Mouse (Mus musculus): ENCODE measurements at regions not wholly inside any gene's neighbourhood (a gene's known extent, or its start where the extent isn't known, plus 50 kb on each side); places are given as distances from the start of the nearest gene placed in this dataset.

- in situ Hi-C loops (cut with MboI; ENCODE audit: unreplicated experiment in 2 of 2) = loop anchor here in 1 of 2 experiments (25.0 kb wide), 2 partner anchors 1095 to 1570 kb away; partner anchors contain the start of genes Arl5a and Rbm43
Measured at GRCm38 (mm10) chr2:50841881-50842280, 307.0 kb downstream of the Rnd3 start.

- in situ Hi-C loops (cut with MboI; ENCODE audit: unreplicated experiment in 2 of 2) = loop anchor here in 1 of 2 experiments (25.0 kb wide), 2 partner anchors 1102 to 1577 kb away; partner anchors contain the start of genes Arl5a and Rbm43
Measured at GRCm38 (mm10) chr2:50835511-50836320, 313.2 kb downstream of the Rnd3 start.

DNA sequence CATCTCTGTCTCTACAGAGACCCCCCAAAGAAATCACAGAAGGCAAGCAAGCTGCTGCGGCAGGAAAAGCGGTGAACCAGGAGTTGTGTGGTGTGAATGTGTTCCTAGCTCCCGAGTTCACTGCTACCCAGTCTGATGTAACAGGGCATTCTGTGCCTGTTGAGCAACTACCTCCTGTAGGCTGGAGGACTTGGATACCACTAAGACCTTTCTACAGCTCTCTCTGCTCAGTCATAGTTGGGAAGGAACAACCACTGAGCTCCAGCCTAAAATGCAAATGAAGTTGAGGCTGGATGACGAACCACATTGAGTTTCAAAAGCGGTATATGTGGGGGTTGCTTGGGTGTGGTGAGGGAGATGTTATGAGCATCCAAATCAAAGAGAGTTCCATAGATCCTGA, 315.1 kb downstream of the Rnd3 start:
- in situ Hi-C loops (cut with MboI; ENCODE audit: unreplicated experiment in 2 of 2) = loop anchor here in 1 of 2 experiments (25.0 kb wide), 2 partner anchors 1104 to 1579 kb away; partner anchors contain the start of genes Arl5a and Rbm43

DNA sequence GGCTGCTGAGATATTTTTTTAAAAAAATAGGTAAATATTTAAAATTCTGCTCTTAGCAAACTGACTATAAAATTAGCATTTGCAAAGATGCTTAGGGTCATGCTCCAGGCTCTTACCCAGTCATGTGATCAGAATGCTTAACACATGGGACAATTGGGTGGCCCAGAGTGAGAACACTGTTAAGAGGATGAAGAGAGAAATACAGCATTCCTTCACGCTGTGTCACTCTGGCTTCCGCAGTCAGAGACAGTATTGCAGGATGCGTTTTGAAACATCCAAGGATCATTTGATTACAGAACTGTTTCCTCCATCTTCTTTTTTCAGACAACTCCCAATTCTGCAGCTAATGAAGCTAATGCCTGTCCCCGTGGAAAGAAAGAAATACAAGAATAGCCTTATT, 316.4 kb downstream of the Rnd3 start:
- in situ Hi-C loops (cut with MboI; ENCODE audit: unreplicated experiment in 2 of 2) = loop anchor here in 1 of 2 experiments (25.0 kb wide), 2 partner anchors 1105 to 1580 kb away; partner anchors contain the start of genes Arl5a and Rbm43

- in situ Hi-C loops (cut with MboI; ENCODE audit: unreplicated experiment in 2 of 2) = loop anchor here in 1 of 2 experiments (25.0 kb wide), 2 partner anchors 1107 to 1582 kb away; partner anchors contain the start of genes Arl5a and Rbm43
Measured at GRCm38 (mm10) chr2:50830056-50830720, 318.7 kb downstream of the Rnd3 start.

- in situ Hi-C loops (cut with MboI; ENCODE audit: unreplicated experiment in 2 of 2) = loop anchor here in 1 of 2 experiments (25.0 kb wide), 2 partner anchors 1110 to 1585 kb away; partner anchors contain the start of genes Arl5a and Rbm43
Measured at GRCm38 (mm10) chr2:50827097-50827496, 321.8 kb downstream of the Rnd3 start.

DNA sequence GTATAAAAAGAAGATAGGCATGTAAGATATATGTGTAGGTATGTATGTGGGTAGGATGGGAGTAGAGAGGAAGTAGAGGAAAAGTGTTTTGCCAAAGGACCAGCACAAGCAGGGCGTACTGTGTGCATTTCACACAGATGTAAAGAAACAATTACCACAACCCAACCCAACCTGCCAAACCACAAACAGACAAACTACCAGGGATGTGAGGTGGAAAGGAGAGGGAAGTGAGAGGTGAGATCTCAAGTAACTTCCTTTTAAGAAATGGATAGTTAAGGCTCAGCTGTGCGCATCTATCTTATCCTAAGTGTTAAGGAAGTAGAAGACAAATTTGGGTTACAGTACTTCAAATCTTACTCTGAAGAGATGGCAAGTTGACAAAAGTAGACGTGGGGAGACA, 322.4 kb downstream of the Rnd3 start:
- in situ Hi-C loops (cut with MboI; ENCODE audit: unreplicated experiment in 2 of 2) = loop anchor here in 1 of 2 experiments (25.0 kb wide), 2 partner anchors 1111 to 1586 kb away; partner anchors contain the start of genes Arl5a and Rbm43

DNA sequence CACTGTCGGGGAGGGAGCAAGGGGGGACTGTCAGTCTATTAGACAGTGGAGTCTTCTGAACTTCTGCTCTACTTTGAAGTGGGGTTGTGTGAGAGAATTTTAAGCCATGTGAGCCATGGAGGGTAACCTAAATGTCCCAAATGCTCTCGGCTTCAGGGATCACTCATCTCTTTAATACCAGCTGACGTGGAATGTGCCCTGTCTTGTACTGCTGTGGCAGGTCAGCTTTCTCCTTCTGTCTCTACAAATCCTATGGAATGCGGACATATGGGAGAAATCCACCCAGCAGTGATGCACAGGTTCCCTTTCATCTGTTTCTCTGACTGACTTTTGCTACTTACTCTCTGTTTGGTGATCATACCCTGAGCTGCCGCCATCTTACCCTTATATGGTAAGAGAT, 323.3 kb downstream of the Rnd3 start:
- in situ Hi-C loops (cut with MboI; ENCODE audit: unreplicated experiment in 2 of 2) = loop anchor here in 1 of 2 experiments (25.0 kb wide), 2 partner anchors 1112 to 1587 kb away; partner anchors contain the start of genes Arl5a and Rbm43

GRCm38 (mm10) chr2:50824782-50825181, 324.1 kb downstream of the Rnd3 start:
- in situ Hi-C loops (cut with MboI; ENCODE audit: unreplicated experiment in 2 of 2) = loop anchor here in 1 of 2 experiments (25.0 kb wide), 2 partner anchors 1113 to 1588 kb away; partner anchors contain the start of genes Arl5a and Rbm43

DNA sequence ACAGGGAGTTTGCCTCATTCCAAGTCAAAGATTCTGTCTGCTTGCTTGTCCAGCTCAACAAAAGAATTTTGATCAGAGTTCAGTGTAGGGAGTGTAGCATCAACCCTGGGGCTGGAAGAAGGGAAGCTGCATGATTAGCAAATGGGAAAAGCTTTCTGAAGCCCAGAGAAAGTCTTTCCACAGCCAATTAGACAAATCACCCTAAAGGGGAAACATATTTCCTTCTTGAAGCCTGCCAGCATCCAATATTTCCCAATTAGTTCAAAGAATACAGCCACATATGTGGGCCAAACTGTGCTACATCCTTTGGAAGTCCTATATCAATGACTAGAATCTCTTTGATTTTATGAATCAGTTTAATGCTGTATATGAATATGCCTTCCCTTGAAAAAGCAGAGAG, 326.2 kb downstream of the Rnd3 start:
- in situ Hi-C loops (cut with MboI; ENCODE audit: unreplicated experiment in 2 of 2) = no loop called here

DNA sequence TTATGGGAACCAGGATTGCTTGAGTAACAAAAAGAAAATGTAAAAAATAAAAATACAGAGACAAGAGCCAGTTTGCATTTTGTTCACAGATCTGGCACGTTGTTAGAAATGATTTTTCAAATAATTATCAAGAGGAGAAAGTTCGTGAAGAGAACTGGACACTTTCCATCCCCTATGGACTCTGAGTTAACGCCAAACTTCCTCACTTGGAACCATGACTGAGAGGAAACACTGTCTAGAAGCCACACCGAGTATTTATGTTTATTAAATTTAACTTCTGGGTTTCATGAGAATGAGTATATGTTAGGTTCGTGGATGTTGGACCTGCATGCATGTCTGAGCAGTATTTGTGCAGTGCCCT, 329.6 kb downstream of the Rnd3 start:
- in situ Hi-C loops (cut with MboI; ENCODE audit: unreplicated experiment in 2 of 2) = no loop called here

GRCm38 (mm10) chr2:50818557-50819304, 330.2 kb downstream of the Rnd3 start:
- in situ Hi-C loops (cut with MboI; ENCODE audit: unreplicated experiment in 2 of 2) = no loop called here

DNA sequence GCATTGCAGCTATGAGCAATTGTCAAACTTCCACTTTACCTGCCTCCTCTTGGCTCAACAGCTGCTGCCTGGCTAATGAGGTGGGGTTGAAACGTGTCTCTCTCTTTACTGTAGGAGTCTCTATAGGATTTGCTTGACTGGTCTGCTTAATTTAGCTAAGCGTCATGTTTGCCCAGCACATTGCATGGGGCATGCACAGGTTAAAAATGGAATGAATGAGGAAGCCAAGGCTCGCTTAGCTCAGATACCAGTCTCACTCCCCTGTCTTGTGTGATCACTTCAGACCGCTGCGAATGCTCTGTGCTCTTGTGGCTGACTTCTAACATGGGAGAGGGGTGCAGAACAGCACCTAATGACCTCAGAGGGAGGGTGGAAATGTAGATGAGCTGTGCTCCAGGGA, 332.5 kb downstream of the Rnd3 start:
- in situ Hi-C loops (cut with MboI; ENCODE audit: unreplicated experiment in 2 of 2) = no loop called here

DNA sequence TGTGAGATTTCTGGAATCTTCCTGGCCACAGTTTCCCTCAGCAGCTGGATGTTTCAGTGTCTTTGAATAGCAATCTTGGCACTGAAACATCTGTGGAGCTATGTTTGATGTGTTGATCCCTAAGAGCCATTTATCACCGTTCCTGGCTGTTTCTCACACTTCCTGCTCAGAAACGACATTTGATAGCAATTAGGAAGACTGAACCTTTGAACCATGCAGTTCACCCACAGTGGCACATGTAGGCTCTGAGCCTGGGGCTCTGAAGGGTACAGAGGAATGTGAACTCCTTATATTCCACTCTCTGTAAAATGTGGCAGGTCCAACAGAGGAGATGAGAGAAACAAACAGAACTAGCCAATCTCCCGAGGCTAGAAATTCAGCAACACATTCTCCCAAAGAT, 333.4 kb downstream of the Rnd3 start:
- in situ Hi-C loops (cut with MboI; ENCODE audit: unreplicated experiment in 2 of 2) = no loop called here

GRCm38 (mm10) chr2:50813568-50814461, 335.1 kb downstream of the Rnd3 start:
- in situ Hi-C loops (cut with MboI; ENCODE audit: unreplicated experiment in 2 of 2) = no loop called here

- in situ Hi-C loops (cut with MboI; ENCODE audit: unreplicated experiment in 2 of 2) = no loop called here
Measured at GRCm38 (mm10) chr2:50812296-50812695, 336.6 kb downstream of the Rnd3 start.

GRCm38 (mm10) chr2:50810336-50811066, 338.4 kb downstream of the Rnd3 start:
- in situ Hi-C loops (cut with MboI; ENCODE audit: unreplicated experiment in 2 of 2) = no loop called here

- in situ Hi-C loops (cut with MboI; ENCODE audit: unreplicated experiment in 2 of 2) = no loop called here
Measured at GRCm38 (mm10) chr2:50809823-50810222, 339.1 kb downstream of the Rnd3 start.
